Mouse (Mus musculus) bone marrow, adult 2 months (tissue): ENCODE measurements around the gene Napsa.

Experiments
- CTCF ChIP-seq: fragments of 200-500 bp; IDR thresholded peaks from 2 replicates; pipeline ENCODE4 v1.5.1; 2011; ENCODE audit warnings: low read length, control low read depth; ENCODE audit not compliant: control insufficient read depth, insufficient read depth
- POLR2A ChIP-seq: fragments of 200-500 bp; IDR thresholded peaks from 2 replicates; pipeline ENCODE4 v1.6.1; 2011; ENCODE audit warnings: low read depth, mild to moderate bottlenecking, control low read depth, low read length, borderline replicate concordance; ENCODE audit not compliant: control insufficient read depth

DNA sequence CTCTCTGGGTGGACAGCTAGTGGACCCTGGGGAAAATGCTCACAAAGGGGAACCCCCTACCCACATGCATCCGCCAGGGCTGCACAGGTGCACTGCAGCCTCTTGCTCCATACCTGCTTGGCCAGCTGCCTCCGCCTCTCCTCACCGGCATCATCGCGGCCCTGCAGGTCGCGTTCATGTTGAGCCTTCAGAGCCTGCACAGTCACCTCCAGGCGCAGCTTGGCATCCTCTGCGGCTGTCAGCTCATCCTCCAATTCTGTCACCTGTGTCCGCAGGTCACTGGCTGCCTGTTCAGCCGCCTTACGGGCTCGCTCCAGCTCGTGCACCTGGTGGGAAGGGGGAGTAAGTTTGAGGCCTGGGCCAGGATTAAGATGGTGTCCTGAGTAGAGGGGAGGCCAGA, 43.8 kb downstream of the Napsa start:
- TF ChIP-seq POLR2A (no peak), CTCF (no peak)
